Mouse (Mus musculus): Measurements from ENCODE around the gene 9230102O04Rik. TPM values are rescaled to one million over a fixed set of nuclear protein-coding genes. Genes with fewer than 3 reads are reported as not detected.

Gene 9230102O04Rik
- polyA plus RNA-seq, 1 experiment from 2014 or later = not detected

DNA sequence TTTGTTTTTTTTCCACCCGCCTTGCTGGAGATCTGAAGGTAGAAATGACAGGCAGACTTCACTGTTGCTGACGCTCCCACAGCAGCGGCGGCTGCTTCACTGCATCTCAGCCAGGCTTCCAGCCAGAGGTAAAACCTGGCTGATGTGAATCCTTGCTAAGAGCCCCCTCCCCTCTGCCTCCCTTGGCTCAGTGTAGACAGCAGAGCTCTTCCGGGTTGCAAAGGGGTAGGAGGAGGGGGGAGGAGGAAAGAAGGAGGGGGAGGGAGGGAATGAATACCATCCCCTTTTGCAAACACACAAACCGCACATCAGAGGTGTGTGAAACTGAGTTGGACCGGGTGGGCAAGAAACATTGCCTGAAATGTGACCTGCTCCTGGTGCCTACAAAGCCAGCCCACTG lies 1.7 kb downstream of the 9230102O04Rik start:
- ATAC-seq (ENCODE audit: low read depth) (no peak), DNase-seq (ENCODE audit: low spot score) (no peak)
- Histone ChIP-seq H3K9me3 (ENCODE audit: control insufficient read depth, low read length) (no peaks in the 10 kb centered on the region), H3K27me3 (replicated peaks; ENCODE audit: control insufficient read depth, insufficient read depth, low read length) (peaks cover 97% of the 10 kb centered on the region), H3K9ac (ENCODE audit: low read depth, low read length) (no peak overlapping the region), H3K27ac (replicated peaks; ENCODE audit: low read depth, low read length) (no peak overlapping the region), H3K4me1 (ENCODE audit: control insufficient read depth, insufficient read depth, low read length) (0 out of 2 replicates have a peak, but pooled peaks cover 5% of the 10 kb centered on the region), H3K36me3 (ENCODE audit: control insufficient read depth, insufficient read depth, low read length) (no peaks in the 10 kb centered on the region), H3K4me2 (ENCODE audit: low read depth, low read length) (no peak overlapping the region), H3K4me3 (ENCODE audit: low read depth, low read length) (no peak overlapping the region)
- WGBS = 0% methylated on average over 7 of the region's 7 CpGs

- WGBS = 6% methylated on average over 7 of the region's 7 CpGs
- no peak overlapping the region for H3K9ac ChIP-seq (ENCODE audit: low read depth, low read length)
- peaks cover 10% of the 10 kb centered on the region; the same call in 1 of the 2 replicates for H3K4me1 ChIP-seq (ENCODE audit: control insufficient read depth, insufficient read depth, low read length)
- no peaks in the 10 kb centered on the region for H3K9me3 ChIP-seq (ENCODE audit: control insufficient read depth, low read length)
- H3K36me3 ChIP-seq (ENCODE audit: control insufficient read depth, insufficient read depth, low read length) = no peaks in the 10 kb centered on the region
- H3K27me3 ChIP-seq (replicated peaks; ENCODE audit: control insufficient read depth, insufficient read depth, low read length) = peaks cover 97% of the 10 kb centered on the region
- ATAC-seq (ENCODE audit: low read depth) = no peak
- H3K27ac ChIP-seq (replicated peaks; ENCODE audit: low read depth, low read length) = no peak overlapping the region
- DNase-seq (ENCODE audit: low spot score) = no peak
- H3K4me2 ChIP-seq (ENCODE audit: low read depth, low read length) = no peak overlapping the region
- H3K4me3 ChIP-seq (ENCODE audit: low read depth, low read length) = no peak overlapping the region
Measured at GRCm38 (mm10) chr2:9886921-9887610, 2.3 kb downstream of the 9230102O04Rik start.

- ATAC-seq (ENCODE audit: low read depth) (no peak), DNase-seq (ENCODE audit: low spot score) (no peak)
- H3K4me2 ChIP-seq (ENCODE audit: low read depth, low read length) = no peak overlapping the region
- no peaks in the 10 kb centered on the region for H3K36me3 ChIP-seq (ENCODE audit: control insufficient read depth, insufficient read depth, low read length)
- H3K9me3 ChIP-seq (ENCODE audit: control insufficient read depth, low read length) = no peaks in the 10 kb centered on the region
- H3K9ac ChIP-seq (ENCODE audit: low read depth, low read length) = no peak overlapping the region
- no peak overlapping the region for H3K27ac ChIP-seq (replicated peaks; ENCODE audit: low read depth, low read length)
- WGBS = 23% methylated on average over 3 of the region's 3 CpGs
- H3K4me3 ChIP-seq (ENCODE audit: low read depth, low read length) = no peak overlapping the region
- H3K4me1 ChIP-seq (ENCODE audit: control insufficient read depth, insufficient read depth, low read length) = peaks cover 15% of the 10 kb centered on the region; the same call in 1 of the 2 replicates
- H3K27me3 ChIP-seq (replicated peaks; ENCODE audit: control insufficient read depth, insufficient read depth, low read length) = peaks cover 99% of the 10 kb centered on the region
Measured at GRCm38 (mm10) chr2:9886031-9886430, 3.3 kb downstream of the 9230102O04Rik start.

GRCm38 (mm10) chr2:9885217-9885770 lies 4.0 kb downstream of the 9230102O04Rik start:
- Histone ChIP-seq H3K4me1 (ENCODE audit: control insufficient read depth, insufficient read depth, low read length) (peaks cover 20% of the 10 kb centered on the region; the same call in 1 of the 2 replicates), H3K9me3 (ENCODE audit: control insufficient read depth, low read length) (no peaks in the 10 kb centered on the region), H3K27me3 (replicated peaks; ENCODE audit: control insufficient read depth, insufficient read depth, low read length) (peaks cover 99% of the 10 kb centered on the region), H3K36me3 (ENCODE audit: control insufficient read depth, insufficient read depth, low read length) (no peaks in the 10 kb centered on the region), H3K27ac (replicated peaks; ENCODE audit: low read depth, low read length) (no peak overlapping the region), H3K4me3 (ENCODE audit: low read depth, low read length) (no peak overlapping the region), H3K9ac (ENCODE audit: low read depth, low read length) (no peak overlapping the region), H3K4me2 (ENCODE audit: low read depth, low read length) (no peak overlapping the region)
- ATAC-seq (ENCODE audit: low read depth) (no peak), DNase-seq (ENCODE audit: low spot score) (no peak)
- WGBS = 10% methylated on average over 14 of the region's 14 CpGs

DNA sequence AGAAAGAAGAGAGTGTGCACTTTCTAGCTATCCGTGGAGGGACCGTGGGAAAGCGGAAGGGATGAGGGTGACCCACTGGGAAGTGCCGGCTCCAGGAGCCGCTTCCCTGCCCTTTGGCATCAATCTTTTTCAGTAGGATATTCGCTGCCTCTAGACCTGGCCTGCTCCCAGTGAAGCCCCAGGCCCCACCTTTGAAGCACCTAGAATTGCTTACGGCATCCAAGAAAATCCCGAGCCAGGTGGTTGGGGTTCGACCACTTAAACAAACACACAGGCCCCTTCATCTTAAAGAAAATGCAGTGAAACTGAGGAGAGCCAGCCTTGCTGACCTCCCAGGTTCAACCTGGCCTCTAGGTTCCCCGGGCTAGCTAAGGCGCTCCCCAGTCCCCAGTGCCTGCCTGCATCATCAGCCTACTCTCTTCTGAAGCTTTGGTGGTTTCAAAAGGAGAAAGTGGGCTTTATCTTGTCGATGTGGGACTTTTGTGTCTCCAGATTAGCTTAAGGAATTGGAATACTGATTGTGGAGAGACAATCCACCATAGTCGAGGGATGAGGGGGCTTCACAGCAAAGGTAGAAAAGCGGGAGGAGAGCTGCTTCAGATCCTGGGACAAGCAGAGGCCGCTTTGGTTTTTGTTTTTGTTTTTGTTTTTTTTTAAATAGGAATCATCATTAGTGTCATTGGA lies 4.7 kb downstream of the 9230102O04Rik start:
- H3K4me2 ChIP-seq (ENCODE audit: low read depth, low read length) = peak overlapping the region; percentile 77; the same call in 1 of the 2 replicates
- DNase-seq (ENCODE audit: low spot score) (no peak), ATAC-seq (ENCODE audit: low read depth) (no peak)
- no peak overlapping the region for H3K27ac ChIP-seq (replicated peaks; ENCODE audit: low read depth, low read length)
- WGBS = 9% methylated on average over 15 of the region's 15 CpGs
- H3K9me3 ChIP-seq (ENCODE audit: control insufficient read depth, low read length) = no peaks in the 10 kb centered on the region
- peak overlapping the region; percentile 39 for H3K4me3 ChIP-seq (ENCODE audit: low read depth, low read length)
- H3K36me3 ChIP-seq (ENCODE audit: control insufficient read depth, insufficient read depth, low read length) = no peaks in the 10 kb centered on the region
- no peak overlapping the region for H3K9ac ChIP-seq (ENCODE audit: low read depth, low read length)
- H3K4me1 ChIP-seq (ENCODE audit: control insufficient read depth, insufficient read depth, low read length) = peaks cover 20% of the 10 kb centered on the region; the same call in 1 of the 2 replicates
- peaks cover 99% of the 10 kb centered on the region for H3K27me3 ChIP-seq (replicated peaks; ENCODE audit: control insufficient read depth, insufficient read depth, low read length)

DNA sequence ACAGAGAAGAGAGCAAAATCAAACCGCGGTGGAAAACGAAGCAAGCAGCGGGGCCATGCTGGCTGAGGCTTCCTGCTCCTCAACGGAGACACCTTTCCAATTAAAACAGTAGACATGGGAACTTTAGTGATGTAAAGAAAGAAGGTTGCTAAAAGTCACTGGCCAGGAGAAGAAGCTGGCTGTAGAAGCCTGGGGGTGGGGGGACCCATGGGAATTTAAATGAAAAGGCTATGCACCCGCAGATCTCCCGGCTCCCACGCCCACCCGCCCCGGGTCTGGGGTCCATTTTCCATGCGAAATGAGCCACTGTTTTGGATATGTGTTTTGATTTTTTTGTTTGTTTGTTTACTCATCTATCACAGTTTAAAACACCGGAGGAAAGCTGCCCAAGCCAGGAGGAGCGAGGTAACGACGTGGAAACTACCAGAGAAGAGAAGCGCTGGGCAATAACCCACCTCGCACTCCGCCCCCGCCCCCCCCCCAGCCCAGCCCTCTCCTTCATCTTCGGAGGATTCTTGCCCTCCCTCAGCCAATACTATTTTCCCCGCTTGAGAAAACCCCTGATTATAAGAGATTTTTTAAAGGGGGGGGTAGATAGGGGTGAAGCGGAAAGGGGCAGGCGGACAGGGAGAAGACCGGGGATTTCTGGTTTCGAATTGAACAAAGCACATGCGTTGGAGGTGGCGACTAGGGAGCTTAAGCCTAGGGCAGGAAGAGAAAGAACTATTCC lies 5.4 kb downstream of the 9230102O04Rik start:
- Histone ChIP-seq H3K27ac (replicated peaks; ENCODE audit: low read depth, low read length) (no peak overlapping the region), H3K9ac (ENCODE audit: low read depth, low read length) (peak overlapping the region; percentile 48), H3K36me3 (ENCODE audit: control insufficient read depth, insufficient read depth, low read length) (no peaks in the 10 kb centered on the region), H3K27me3 (replicated peaks; ENCODE audit: control insufficient read depth, insufficient read depth, low read length) (peaks cover 99% of the 10 kb centered on the region), H3K4me1 (ENCODE audit: control insufficient read depth, insufficient read depth, low read length) (peaks cover 20% of the 10 kb centered on the region; the same call in 1 of the 2 replicates), H3K4me3 (ENCODE audit: low read depth, low read length) (peak overlapping the region; percentile 39), H3K9me3 (ENCODE audit: control insufficient read depth, low read length) (no peaks in the 10 kb centered on the region), H3K4me2 (ENCODE audit: low read depth, low read length) (peak overlapping the region; percentile 77)
- 1% methylated on average over 27 of the region's 27 CpGs for WGBS
- no peak for ATAC-seq (ENCODE audit: low read depth)
- DNase-seq (ENCODE audit: low spot score) = no peak

- peak overlapping the region; percentile 77 for H3K4me2 ChIP-seq (ENCODE audit: low read depth, low read length)
- peaks cover 91% of the 10 kb centered on the region for H3K27me3 ChIP-seq (replicated peaks; ENCODE audit: control insufficient read depth, insufficient read depth, low read length)
- ATAC-seq (ENCODE audit: low read depth) (no peak), DNase-seq (ENCODE audit: low spot score) (no peak)
- peak overlapping the region; percentile 55 for H3K9ac ChIP-seq (ENCODE audit: low read depth, low read length)
- H3K4me1 ChIP-seq (ENCODE audit: control insufficient read depth, insufficient read depth, low read length) = peaks cover 20% of the 10 kb centered on the region; the same call in 1 of the 2 replicates
- WGBS = under 1% methylated on average over 43 of the region's 43 CpGs
- no peaks in the 10 kb centered on the region for H3K36me3 ChIP-seq (ENCODE audit: control insufficient read depth, insufficient read depth, low read length)
- peak overlapping the region; percentile 39 for H3K4me3 ChIP-seq (ENCODE audit: low read depth, low read length)
- no peak overlapping the region for H3K27ac ChIP-seq (replicated peaks; ENCODE audit: low read depth, low read length)
- H3K9me3 ChIP-seq (ENCODE audit: control insufficient read depth, low read length) = no peaks in the 10 kb centered on the region
Measured at GRCm38 (mm10) chr2:9882926-9883802, 6.2 kb downstream of the 9230102O04Rik start.
